Comparison of ENCODE assay signal across 8 mouse cellular contexts in genomic region chr9:8134117-8134574, GRCm38 (mm10). TPM values are rescaled to one million over a fixed set of nuclear protein-coding genes. Genes with fewer than 3 reads are reported as not detected.
A peak's percentile ranks its signal among the peaks of the same experiment; 100 is the strongest.
DNase-seq lines count a peak whose midpoint lies in the region; ATAC-seq and TF ChIP-seq lines count a peak whose summit lies in the region.

Gene Cep126, minus strand, starts transcription at chr9:8134294.

- no peaks in the 10 kb centered on the region for H3K27me3 ChIP-seq in forebrain, embryonic 13.5 days
- no peaks in the 10 kb centered on the region for H3K27me3 ChIP-seq in heart, postnatal 0 days (ENCODE audit: control insufficient read depth, insufficient read depth, low read length)
- H3K27me3 ChIP-seq in liver, embryonic 12.5 days (replicated peaks): peaks cover 26% of the 10 kb centered on the region
- H3K27me3 ChIP-seq in stomach, embryonic 14.5 days (ENCODE audit: control insufficient read depth, insufficient read depth, low read length): no peaks in the 10 kb centered on the region

- under 1% methylated on average over 72 of the region's 72 CpGs for WGBS in forebrain, embryonic 13.5 days
- under 1% methylated on average over 67 of the region's 72 CpGs for WGBS in heart, postnatal 0 days
- WGBS in liver, embryonic 12.5 days (ENCODE audit: insufficient replicate concordance): under 1% methylated on average over 72 of the region's 72 CpGs
- WGBS in stomach, embryonic 14.5 days: under 1% methylated on average over 70 of the region's 72 CpGs

- DNase-seq in CD4-positive, CD25-positive, alpha-beta regulatory T cell, adult 2 months (ENCODE audit: low read depth, low spot score): peak; percentile 54
- peak; percentile 70 for DNase-seq in c-Kit-positive CD71-negative TER-119-negative erythroid progenitor cells, embryonic 14.5 days (ENCODE audit: low read depth)
- peak; percentile 70 for DNase-seq in heart, postnatal 0 days (ENCODE audit: low spot score)
- DNase-seq in kidney, postnatal 25 days: peak; percentile 89 to 93
- peak; percentile 36 to 39 for DNase-seq in natural killer cell, adult 2 months (ENCODE audit: low spot score in 2 of 2)

- TF ChIP-seq EP300 in heart, postnatal 0 days (IDR thresholded peaks at IDR 0.05; ENCODE audit: low read depth): no peak

- H3K4me1 ChIP-seq in forebrain, embryonic 13.5 days: peaks cover 4% of the 10 kb centered on the region; the same call in 1 of the 2 replicates
- H3K4me1 ChIP-seq in heart, postnatal 0 days (ENCODE audit: control insufficient read depth, insufficient read depth): peaks cover 3% of the 10 kb centered on the region; the same call in 1 of the 2 replicates
- peaks cover 13% of the 10 kb centered on the region; the same call in 1 of the 2 replicates for H3K4me1 ChIP-seq in liver, embryonic 12.5 days
- no peaks in the 10 kb centered on the region for H3K4me1 ChIP-seq in stomach, embryonic 14.5 days (ENCODE audit: control insufficient read depth, insufficient read depth, low read length)

- H3K9me3 ChIP-seq in forebrain, embryonic 13.5 days (replicated peaks): no peaks in the 10 kb centered on the region
- no peaks in the 10 kb centered on the region for H3K9me3 ChIP-seq in heart, postnatal 0 days (replicated peaks; ENCODE audit: control insufficient read depth, low read length)
- no peaks in the 10 kb centered on the region for H3K9me3 ChIP-seq in liver, embryonic 12.5 days (replicated peaks)
- H3K9me3 ChIP-seq in stomach, embryonic 14.5 days (ENCODE audit: control insufficient read depth, low read depth, low read length): no peaks in the 10 kb centered on the region

- peak within 1 kb of the TSS; percentile 66 for H3K4me2 ChIP-seq in forebrain, embryonic 13.5 days
- H3K4me2 ChIP-seq in heart, postnatal 0 days (ENCODE audit: low read depth, low read length): peak within 1 kb of the TSS; percentile 79
- peak within 1 kb of the TSS; percentile 97 for H3K4me2 ChIP-seq in liver, embryonic 12.5 days
- peak within 1 kb of the TSS; percentile 56 for H3K4me2 ChIP-seq in stomach, embryonic 14.5 days (replicated peaks; ENCODE audit: low read depth, low read length)

- H3K27ac ChIP-seq in forebrain, embryonic 13.5 days: no peak within 1 kb of the TSS
- H3K27ac ChIP-seq in heart, postnatal 0 days (ENCODE audit: low read depth): no peak within 1 kb of the TSS
- no peak within 1 kb of the TSS for H3K27ac ChIP-seq in liver, embryonic 12.5 days
- H3K27ac ChIP-seq in stomach, embryonic 14.5 days (ENCODE audit: low read length): no peak within 1 kb of the TSS

- peak within 1 kb of the TSS; percentile 56 for H3K4me3 ChIP-seq in forebrain, embryonic 13.5 days
- peak within 1 kb of the TSS; percentile 70 for H3K4me3 ChIP-seq in heart, postnatal 0 days (ENCODE audit: low read depth, low read length)
- peak within 1 kb of the TSS; percentile 67 for H3K4me3 ChIP-seq in liver, embryonic 12.5 days
- peak within 1 kb of the TSS; percentile 64 for H3K4me3 ChIP-seq in stomach, embryonic 14.5 days (ENCODE audit: low read depth, low read length)

- no peaks in the 10 kb centered on the region for H3K36me3 ChIP-seq in forebrain, embryonic 13.5 days (ENCODE audit: poor library complexity, severe bottlenecking)
- H3K36me3 ChIP-seq in heart, postnatal 0 days (replicated peaks; ENCODE audit: control insufficient read depth, insufficient read depth, low read length): no peaks in the 10 kb centered on the region
- no peaks in the 10 kb centered on the region for H3K36me3 ChIP-seq in liver, embryonic 12.5 days
- H3K36me3 ChIP-seq in stomach, embryonic 14.5 days (ENCODE audit: control insufficient read depth, insufficient read depth, low read length): no peaks in the 10 kb centered on the region

- H3K9ac ChIP-seq in forebrain, embryonic 13.5 days: peak within 1 kb of the TSS; percentile 50
- H3K9ac ChIP-seq in heart, postnatal 0 days (replicated peaks; ENCODE audit: low read depth, low read length): peak within 1 kb of the TSS; percentile 53
- H3K9ac ChIP-seq in liver, embryonic 12.5 days: peak within 1 kb of the TSS; percentile 53
- H3K9ac ChIP-seq in stomach, embryonic 14.5 days (replicated peaks; ENCODE audit: low read depth, low read length): peak within 1 kb of the TSS; percentile 28; the same call in 1 of the 2 replicates

- peak; percentile 99 for ATAC-seq in forebrain, embryonic 13.5 days
- peak; percentile 95 for ATAC-seq in heart, postnatal 0 days (ENCODE audit: insufficient read depth, low read depth)
- ATAC-seq in liver, embryonic 12.5 days: peak; percentile 94
- ATAC-seq in stomach, embryonic 14.5 days (ENCODE audit: insufficient number of reproducible peaks, insufficient read depth, low FRiP score, low read depth): peak; percentile 95

- no peak for TF ChIP-seq CTCF in heart, postnatal 0 days (IDR thresholded peaks at IDR 0.05; ENCODE audit: low read depth)

RNA-seq across cellular contexts. Expression of gene Cep126, which starts in this region (rescaled TPM):
- polyA plus RNA-seq in forebrain, embryonic 13.5 days (2015; fragmentation: Nextera tagmentation; extraction: Ambion mirVana): 2.1 and 3.1 TPM in 2 replicates
- 0.43 and 7.5 TPM in 2 replicates for total RNA-seq in heart, postnatal 0 days (2014; rRNA removed; ENCODE audit: low replicate concordance)
- polyA plus RNA-seq in heart, postnatal 0 days (2015; fragmentation: Nextera tagmentation; extraction: Ambion mirVana): 0.98 and 1.1 TPM in 2 replicates
- polyA plus RNA-seq in liver, embryonic 12.5 days (2016; fragmentation: Nextera tagmentation; extraction: Ambion mirVana): 0.33 and 0.38 TPM in 2 replicates
- polyA plus RNA-seq in stomach, embryonic 14.5 days (2014; fragmentation: Nextera tagmentation; extraction: Ambion mirVana): 3.6 and 3.7 TPM in 2 replicates

Comparison
In these comparisons a context has a peak if more than half of its experiments do, and no peak if none do; other contexts are left out.
1. Peak in ATAC-seq, H3K4me3 ChIP-seq, H3K9ac ChIP-seq and H3K4me2 ChIP-seq in liver, embryonic 12.5 days; RNA of the gene not detected or under 1 TPM.
2. DNase-seq: peak in every context shown above with its lines; median percentile 91 in kidney, postnatal 25 days; 70 in c-Kit-positive CD71-negative TER-119-negative erythroid progenitor cells, embryonic 14.5 days; 70 in heart, postnatal 0 days; 54 in CD4-positive, CD25-positive, alpha-beta regulatory T cell, adult 2 months; 38 in natural killer cell, adult 2 months.